In genomic region chr12:72664020-72664734, GRCm38 (mm10) we compare ENCODE assay signal across 8 mouse cellular contexts. TPM values are rescaled to one million over a fixed set of nuclear protein-coding genes. Genes with fewer than 3 reads are reported as not detected.
A peak's percentile ranks its signal among the peaks of the same experiment; 100 is the strongest.
DNase-seq lines count a peak whose midpoint lies in the region; ATAC-seq lines count a peak whose summit lies in the region.

No protein-coding gene starts in this region.

- peak overlapping the region; percentile 69 for H3K9ac ChIP-seq in embryonic facial prominence, embryonic 14.5 days (ENCODE audit: low read depth, low read length)

- intact Hi-C loops in gastrocnemius, postnatal 36 days (cut with DNase I): no loop called here

- H3K4me1 ChIP-seq in embryonic facial prominence, embryonic 14.5 days (ENCODE audit: control insufficient read depth, insufficient read depth, low read length): peaks cover 8% of the 10 kb centered on the region; the same call in 1 of the 2 replicates

- peak; percentile 16 for ATAC-seq in embryonic facial prominence, embryonic 14.5 days (ENCODE audit: low read depth)

- no peaks in the 10 kb centered on the region for H3K9me3 ChIP-seq in embryonic facial prominence, embryonic 14.5 days (ENCODE audit: control insufficient read depth, low read length)

- H3K27ac ChIP-seq in embryonic facial prominence, embryonic 14.5 days (replicated peaks; ENCODE audit: low read depth, low read length): peak overlapping the region; percentile 61

- H3K27me3 ChIP-seq in embryonic facial prominence, embryonic 14.5 days (replicated peaks; ENCODE audit: control insufficient read depth, insufficient read depth, low read length): no peaks in the 10 kb centered on the region

- peak; percentile 26 for DNase-seq in gastrocnemius, postnatal 10 days
- DNase-seq in gastrocnemius, postnatal 36 days: no peak
- peak; percentile 41 for DNase-seq in adrenal gland, adult 8-10 months
- DNase-seq in embryonic facial prominence, embryonic 14.5 days (ENCODE audit: low spot score): peak; percentile 78
- DNase-seq in heart, postnatal 4 days: peak; percentile 55
- DNase-seq in large intestine, adult 2 months (ENCODE audit: low read depth, low spot score): peak; percentile 32
- peak; percentile 68 for DNase-seq in lung, postnatal 14 days
- peak; percentile 52 for DNase-seq in right cerebral cortex, postnatal 4 days

- H3K4me2 ChIP-seq in embryonic facial prominence, embryonic 14.5 days (ENCODE audit: low read depth, low read length): peak overlapping the region; percentile 89

- peak overlapping the region; percentile 64 for H3K4me3 ChIP-seq in embryonic facial prominence, embryonic 14.5 days (ENCODE audit: low read depth, low read length)

- WGBS in embryonic facial prominence, embryonic 14.5 days: 6% methylated on average over 28 of the region's 28 CpGs
- WGBS in large intestine, adult 2 months: 1% methylated on average over 28 of the region's 28 CpGs

- H3K36me3 ChIP-seq in embryonic facial prominence, embryonic 14.5 days (ENCODE audit: control insufficient read depth, insufficient read depth, low read length): no peaks in the 10 kb centered on the region

RNA-seq across cellular contexts. Expression of gene Dhrs7, which starts 0.5 kb away (rescaled TPM):
- 10 to 100 TPM; 29.9 to 35.9 TPM for total RNA-seq in gastrocnemius, postnatal 10 days (2021)
- total RNA-seq in gastrocnemius, postnatal 36 days (2021): 10 to 100 TPM; 14.8 to 17.9 TPM
- 100 to 1,000 TPM; 112 to 216 (median 160) TPM for total RNA-seq in adrenal gland, adult 8-10 months (2022)
- polyA plus RNA-seq in embryonic facial prominence, embryonic 14.5 days (2014; fragmentation: Nextera tagmentation; extraction: Ambion mirVana): 37.3 and 44.6 TPM in 2 replicates
- total RNA-seq in heart, postnatal 4 days (2021): 100 to 1,000 TPM in 1 of 2 experiments, 10 to 100 TPM in 1; 79.2 to 105 TPM
- polyA plus RNA-seq in large intestine, adult 2 months (2012; rRNA removed): 31.1 and 31.6 TPM in 2 replicates

RNA-seq across cellular contexts. Expression of gene Gm4756, which starts 14.7 kb away (rescaled TPM):
- not detected for total RNA-seq in gastrocnemius, postnatal 10 days (2021)
- total RNA-seq in gastrocnemius, postnatal 36 days (2021): not detected
- not detected for total RNA-seq in adrenal gland, adult 8-10 months (2022)
- polyA plus RNA-seq in embryonic facial prominence, embryonic 14.5 days (2014; fragmentation: Nextera tagmentation; extraction: Ambion mirVana): not detected in 2 replicates
- not detected for total RNA-seq in heart, postnatal 4 days (2021)
- not detected in 2 replicates for polyA plus RNA-seq in large intestine, adult 2 months (2012; rRNA removed)

Comparison
In these comparisons a context has a peak if more than half of its experiments do, and no peak if none do; other contexts are left out.
1. DNase-seq: peak in gastrocnemius, postnatal 10 days (single experiment), adrenal gland, adult 8-10 months (single experiment), embryonic facial prominence, embryonic 14.5 days (single experiment), heart, postnatal 4 days (single experiment), large intestine, adult 2 months (single experiment), lung, postnatal 14 days (single experiment) and right cerebral cortex, postnatal 4 days (single experiment); none in gastrocnemius, postnatal 36 days (0 of 2).